Mouse (Mus musculus): ENCODE measurements at regions not wholly inside any gene's neighbourhood (a gene's known extent, or its start where the extent isn't known, plus 50 kb on each side); places are given as distances from the start of the nearest gene placed in this dataset.

DNA sequence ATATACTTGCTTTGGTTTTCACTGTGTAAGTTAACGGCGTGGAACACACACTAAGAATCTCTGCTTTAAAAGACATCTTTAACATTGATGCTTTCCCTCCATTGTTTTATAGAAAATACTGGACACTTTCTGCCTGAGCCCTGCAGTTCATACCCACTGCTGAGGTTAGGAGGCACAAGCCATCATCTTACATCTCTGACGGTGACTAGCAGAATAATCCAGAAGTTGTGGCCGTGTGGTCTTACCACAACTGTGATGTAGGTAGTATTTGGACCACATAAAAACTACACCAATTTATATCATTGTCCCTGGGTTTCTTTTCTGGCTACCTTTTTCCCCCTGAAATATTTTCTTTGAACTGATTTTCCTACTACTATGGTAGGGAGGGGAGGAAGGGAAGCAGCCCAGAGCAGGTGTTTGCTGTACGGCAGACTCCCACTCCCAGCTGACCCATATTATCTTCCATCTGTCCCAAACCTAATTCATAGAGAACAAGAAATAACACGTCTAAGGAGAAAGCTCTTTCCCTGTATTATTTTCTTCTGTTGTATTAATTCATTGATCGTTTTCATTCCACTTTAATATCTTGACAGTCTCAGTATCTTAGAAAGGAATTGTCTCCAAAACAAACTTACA lies 180.1 kb upstream of the Atp2b1 start:
- no peak for DNase-seq (ENCODE audit: low spot score)
- Histone ChIP-seq H3K4me2 (ENCODE audit: low read depth, low read length, poor library complexity, severe bottlenecking) (no peak overlapping the region), H3K4me3 (ENCODE audit: low read depth, low read length) (no peak overlapping the region), H3K4me1 (ENCODE audit: insufficient read depth, low read length) (no peaks in the 10 kb centered on the region), H3K9ac (replicated peaks; ENCODE audit: low read length, poor library complexity, severe bottlenecking) (no peak overlapping the region), H3K27ac (ENCODE audit: low read depth, low read length) (no peak overlapping the region), H3K27me3 (ENCODE audit: insufficient read depth, low read length) (no peaks in the 10 kb centered on the region), H3K36me3 (ENCODE audit: insufficient read depth, low read length) (no peaks in the 10 kb centered on the region), H3K9me3 (ENCODE audit: low read length) (no peaks in the 10 kb centered on the region)
- TF ChIP-seq CTCF (IDR thresholded peaks at IDR 0.05), result no peak
- 90% methylated on average over 7 of the region's 7 CpGs for WGBS
- no peak for ATAC-seq (ENCODE audit: low FRiP score)

DNA sequence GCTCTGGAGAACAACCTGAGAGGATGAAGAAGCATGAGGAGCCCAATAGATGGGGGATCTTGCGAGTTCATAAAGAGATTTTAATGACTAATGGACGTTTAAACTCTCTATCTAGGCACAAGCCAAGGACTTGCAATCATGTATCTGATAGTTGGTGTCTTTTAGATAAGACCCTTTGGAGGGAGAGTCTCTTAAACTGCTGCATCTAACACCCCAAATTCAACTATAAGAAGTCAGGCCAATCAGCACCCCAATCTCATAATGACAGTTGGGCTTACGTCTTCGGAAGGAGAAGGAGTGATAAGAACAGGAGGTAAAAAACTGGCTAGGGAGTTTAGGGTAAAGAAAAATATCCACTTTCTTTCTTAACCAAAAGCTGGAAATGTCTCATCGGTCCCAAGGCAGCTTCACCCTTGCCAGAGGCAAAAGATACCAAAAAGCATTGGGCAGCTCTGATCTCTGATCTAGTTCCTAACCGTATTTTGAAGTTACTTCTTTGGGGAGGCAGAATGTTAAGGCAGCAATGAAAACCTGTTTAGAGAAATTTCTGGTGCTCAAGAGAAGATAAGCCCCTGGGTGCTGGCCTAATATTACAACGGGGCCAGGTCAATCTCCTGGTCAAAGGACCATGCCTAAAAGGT lies 173.6 kb upstream of the Atp2b1 start:
- no peaks in the 10 kb centered on the region for H3K27me3 ChIP-seq (ENCODE audit: insufficient read depth, low read length)
- TF ChIP-seq CTCF (IDR thresholded peaks at IDR 0.05), result no peak
- no peak overlapping the region for H3K4me3 ChIP-seq (ENCODE audit: low read depth, low read length)
- H3K9me3 ChIP-seq (ENCODE audit: low read length), result no peaks in the 10 kb centered on the region
- H3K27ac ChIP-seq (ENCODE audit: low read depth, low read length), result no peak overlapping the region
- no peaks in the 10 kb centered on the region for H3K4me1 ChIP-seq (ENCODE audit: insufficient read depth, low read length)
- H3K4me2 ChIP-seq (ENCODE audit: low read depth, low read length, poor library complexity, severe bottlenecking), result no peak overlapping the region
- H3K9ac ChIP-seq (replicated peaks; ENCODE audit: low read length, poor library complexity, severe bottlenecking), result no peak overlapping the region
- 88% methylated on average over 7 of the region's 7 CpGs for WGBS
- no peaks in the 10 kb centered on the region for H3K36me3 ChIP-seq (ENCODE audit: insufficient read depth, low read length)
- ATAC-seq (ENCODE audit: low FRiP score) (no peak), DNase-seq (ENCODE audit: low spot score) (no peak)

GRCm38 (mm10) chr10:98741398-98741797 lies 172.8 kb upstream of the Atp2b1 start:
- no peak for ATAC-seq (ENCODE audit: low FRiP score)
- no peaks in the 10 kb centered on the region for H3K27me3 ChIP-seq (ENCODE audit: insufficient read depth, low read length)
- no peaks in the 10 kb centered on the region for H3K9me3 ChIP-seq (ENCODE audit: low read length)
- no peak overlapping the region for H3K9ac ChIP-seq (replicated peaks; ENCODE audit: low read length, poor library complexity, severe bottlenecking)
- 72% methylated on average over 5 of the region's 5 CpGs for whole genome bisulfite sequencing
- no peaks in the 10 kb centered on the region for H3K36me3 ChIP-seq (ENCODE audit: insufficient read depth, low read length)
- TF ChIP-seq CTCF (IDR thresholded peaks at IDR 0.05), result no peak
- DNase-seq (ENCODE audit: low spot score), result no peak
- H3K4me3 ChIP-seq (ENCODE audit: low read depth, low read length), result no peak overlapping the region
- no peak overlapping the region for H3K27ac ChIP-seq (ENCODE audit: low read depth, low read length)
- H3K4me2 ChIP-seq (ENCODE audit: low read depth, low read length, poor library complexity, severe bottlenecking), result no peak overlapping the region
- no peaks in the 10 kb centered on the region for H3K4me1 ChIP-seq (ENCODE audit: insufficient read depth, low read length)

GRCm38 (mm10) chr10:98742822-98743605 lies 171.2 kb upstream of the Atp2b1 start:
- ATAC-seq (ENCODE audit: low FRiP score), result no peak
- no peak overlapping the region for H3K4me3 ChIP-seq (ENCODE audit: low read depth, low read length)
- no peak overlapping the region for H3K27ac ChIP-seq (ENCODE audit: low read depth, low read length)
- peak; percentile 53 for DNase-seq (ENCODE audit: low spot score)
- no peaks in the 10 kb centered on the region for H3K36me3 ChIP-seq (ENCODE audit: insufficient read depth, low read length)
- no peaks in the 10 kb centered on the region for H3K27me3 ChIP-seq (ENCODE audit: insufficient read depth, low read length)
- WGBS, result 80% methylated on average over 16 of the region's 16 CpGs
- no peak for TF ChIP-seq CTCF (IDR thresholded peaks at IDR 0.05)
- no peak overlapping the region for H3K4me2 ChIP-seq (ENCODE audit: low read depth, low read length, poor library complexity, severe bottlenecking)
- H3K9ac ChIP-seq (replicated peaks; ENCODE audit: low read length, poor library complexity, severe bottlenecking), result no peak overlapping the region
- H3K4me1 ChIP-seq (ENCODE audit: insufficient read depth, low read length), result no peaks in the 10 kb centered on the region
- H3K9me3 ChIP-seq (ENCODE audit: low read length), result no peaks in the 10 kb centered on the region

GRCm38 (mm10) chr10:98744246-98744645 lies 170.0 kb upstream of the Atp2b1 start:
- 32% methylated on average over 6 of the region's 6 CpGs for WGBS
- Histone ChIP-seq H3K4me3 (ENCODE audit: low read depth, low read length) (no peak overlapping the region), H3K4me1 (ENCODE audit: insufficient read depth, low read length) (no peaks in the 10 kb centered on the region), H3K27ac (ENCODE audit: low read depth, low read length) (no peak overlapping the region), H3K9ac (replicated peaks; ENCODE audit: low read length, poor library complexity, severe bottlenecking) (no peak overlapping the region), H3K27me3 (ENCODE audit: insufficient read depth, low read length) (no peaks in the 10 kb centered on the region), H3K4me2 (ENCODE audit: low read depth, low read length, poor library complexity, severe bottlenecking) (no peak overlapping the region), H3K36me3 (ENCODE audit: insufficient read depth, low read length) (no peaks in the 10 kb centered on the region), H3K9me3 (ENCODE audit: low read length) (no peaks in the 10 kb centered on the region)
- DNase-seq (ENCODE audit: low spot score) (no peak), ATAC-seq (ENCODE audit: low FRiP score) (no peak)
- no peak for TF ChIP-seq CTCF (IDR thresholded peaks at IDR 0.05)

DNA sequence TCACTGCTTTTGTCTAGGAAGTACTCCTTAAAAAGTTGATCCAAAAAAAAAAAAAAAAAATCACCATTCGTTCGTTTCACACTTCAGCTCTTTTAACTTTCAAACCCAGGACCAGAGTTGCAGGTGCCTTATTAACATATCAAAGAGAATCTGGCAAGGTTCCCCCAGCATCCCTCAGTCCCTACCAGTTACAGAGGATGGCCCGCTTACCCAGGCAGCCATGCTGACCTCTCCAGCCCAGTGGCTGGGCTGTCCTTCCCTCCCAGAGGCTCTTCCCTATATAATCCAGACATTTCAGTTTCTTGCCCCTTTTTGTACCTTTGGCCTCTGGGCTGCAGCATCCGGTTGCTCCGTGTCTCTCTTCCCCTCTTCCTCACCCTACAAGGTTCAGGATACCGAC lies 169.5 kb upstream of the Atp2b1 start:
- 39% methylated on average over 6 of the region's 6 CpGs for WGBS
- H3K9me3 ChIP-seq (ENCODE audit: low read length), result no peaks in the 10 kb centered on the region
- no peaks in the 10 kb centered on the region for H3K27me3 ChIP-seq (ENCODE audit: insufficient read depth, low read length)
- TF ChIP-seq CTCF (IDR thresholded peaks at IDR 0.05), result no peak
- H3K9ac ChIP-seq (replicated peaks; ENCODE audit: low read length, poor library complexity, severe bottlenecking), result no peak overlapping the region
- H3K4me3 ChIP-seq (ENCODE audit: low read depth, low read length), result no peak overlapping the region
- H3K27ac ChIP-seq (ENCODE audit: low read depth, low read length), result no peak overlapping the region
- H3K4me1 ChIP-seq (ENCODE audit: insufficient read depth, low read length), result no peaks in the 10 kb centered on the region
- no peak overlapping the region for H3K4me2 ChIP-seq (ENCODE audit: low read depth, low read length, poor library complexity, severe bottlenecking)
- H3K36me3 ChIP-seq (ENCODE audit: insufficient read depth, low read length), result no peaks in the 10 kb centered on the region
- no peak for ATAC-seq (ENCODE audit: low FRiP score)
- no peak for DNase-seq (ENCODE audit: low spot score)
